Mouse (Mus musculus) ovary, postnatal 10 days (tissue): ENCODE results near the gene Vamp2.
"Not testable (repeated sequence)": the region's sequence is repeated elsewhere in the genome, so short reads cannot be mapped to it uniquely, and the experiment has no call there.

Source experiments
- DNase-seq: peaks from one replicate; pipeline ENCODE4 v3.0.0; 2022; ENCODE audit warnings: low spot score

Vamp2 gene

DNA sequence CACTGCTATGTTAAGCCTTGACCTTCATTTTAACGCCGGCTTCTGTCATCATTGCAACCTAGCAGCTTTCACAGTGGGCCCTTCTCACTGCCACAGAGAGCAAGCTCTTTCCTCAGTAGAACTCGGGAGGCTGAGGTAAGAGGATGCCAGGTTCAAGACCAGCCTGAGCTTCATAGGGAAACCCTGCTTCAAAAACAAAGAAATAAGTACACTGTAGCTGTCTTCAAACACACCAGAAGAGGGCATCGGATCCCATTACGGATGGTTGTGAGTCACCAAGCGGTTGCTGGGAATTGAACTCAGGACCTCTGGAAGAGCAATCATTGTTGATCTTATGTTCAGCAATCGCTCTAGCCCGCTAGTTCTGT, 7.5 kb upstream of the Vamp2 start:
- DNase-seq, result no peak

- DNase-seq, result no peak
Observed at GRCm38 (mm10) chr11:69081613-69082012, 6.7 kb upstream of the Vamp2 start.

- no peak for DNase-seq
Observed at GRCm38 (mm10) chr11:69085608-69086007, 2.7 kb upstream of the Vamp2 start.

DNA sequence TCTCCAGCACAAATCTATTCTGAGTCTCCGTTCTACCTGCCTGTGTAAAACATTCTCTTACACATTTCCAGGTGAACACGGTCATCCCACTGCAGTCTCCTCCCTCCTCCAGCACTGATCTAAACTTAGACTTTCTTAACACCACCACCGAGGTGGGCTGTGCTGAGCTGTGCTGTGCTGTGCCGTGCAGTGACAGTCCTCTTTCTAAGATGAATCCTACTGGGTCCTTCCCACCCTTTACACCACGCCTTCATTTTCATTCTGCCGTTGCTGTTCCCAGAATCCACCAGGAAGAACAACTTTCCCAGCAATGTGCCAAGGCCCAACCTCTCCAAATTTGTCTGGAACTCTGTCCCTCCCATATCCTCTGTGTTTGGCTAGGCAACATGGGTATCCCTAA, 1.9 kb upstream of the Vamp2 start:
- no peak for DNase-seq

- DNase-seq, result no peak
Observed at GRCm38 (mm10) chr11:69087082-69087481, 1.2 kb upstream of the Vamp2 start.

DNA sequence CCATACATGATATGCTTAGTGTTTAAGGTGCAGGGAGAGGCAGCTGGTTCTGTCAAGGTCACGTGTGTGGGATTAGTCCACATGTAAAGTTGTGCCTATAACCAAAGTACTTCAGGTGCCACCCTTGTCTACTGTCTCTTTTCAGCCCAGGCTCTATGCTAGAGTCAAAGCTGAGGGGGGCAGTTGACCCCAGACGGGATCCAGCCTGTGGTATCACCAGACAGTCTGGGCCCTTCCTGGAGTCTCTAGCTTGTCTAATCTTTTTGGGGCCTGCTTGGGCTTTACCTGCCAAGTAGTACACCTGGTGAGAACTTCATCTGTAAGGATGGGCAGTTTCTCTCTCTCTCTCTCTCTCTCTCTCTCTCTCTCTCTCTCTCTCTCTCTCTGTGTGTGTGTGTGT, 693 bp upstream of the Vamp2 start:
- no peak for DNase-seq

GRCm38 (mm10) chr11:69088856-69089615, 746 bp downstream of the Vamp2 start:
- no peak for DNase-seq

DNA sequence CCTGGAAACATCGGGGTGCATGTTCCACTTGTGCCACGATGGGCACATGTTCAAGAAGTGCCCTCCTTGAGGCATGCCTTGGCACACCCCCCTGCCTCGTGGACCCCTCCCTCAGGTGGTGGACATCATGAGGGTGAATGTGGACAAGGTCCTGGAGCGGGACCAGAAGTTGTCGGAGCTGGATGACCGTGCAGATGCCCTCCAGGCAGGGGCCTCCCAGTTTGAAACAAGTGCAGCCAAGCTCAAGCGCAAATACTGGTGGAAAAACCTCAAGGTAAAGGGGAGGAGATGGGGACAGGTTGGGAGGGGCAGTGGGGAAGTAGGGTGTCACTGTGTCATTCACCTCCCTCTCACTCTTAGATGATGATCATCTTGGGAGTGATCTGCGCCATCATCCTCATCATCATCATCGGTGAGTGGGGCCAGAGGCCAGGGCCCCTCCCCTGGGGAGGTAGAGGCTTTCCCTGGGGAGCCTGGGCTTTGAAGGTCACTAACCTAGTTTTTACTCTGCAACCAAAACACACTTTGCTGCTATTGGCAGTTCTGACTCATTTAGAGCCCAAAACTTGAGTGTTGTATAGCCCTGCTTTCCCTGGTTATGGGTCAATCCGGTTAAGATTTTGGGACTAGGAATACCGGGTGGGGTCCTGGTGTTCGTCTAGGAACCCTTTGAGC, 1.5 kb downstream of the Vamp2 start:
- DNase-seq, result no peak

DNA sequence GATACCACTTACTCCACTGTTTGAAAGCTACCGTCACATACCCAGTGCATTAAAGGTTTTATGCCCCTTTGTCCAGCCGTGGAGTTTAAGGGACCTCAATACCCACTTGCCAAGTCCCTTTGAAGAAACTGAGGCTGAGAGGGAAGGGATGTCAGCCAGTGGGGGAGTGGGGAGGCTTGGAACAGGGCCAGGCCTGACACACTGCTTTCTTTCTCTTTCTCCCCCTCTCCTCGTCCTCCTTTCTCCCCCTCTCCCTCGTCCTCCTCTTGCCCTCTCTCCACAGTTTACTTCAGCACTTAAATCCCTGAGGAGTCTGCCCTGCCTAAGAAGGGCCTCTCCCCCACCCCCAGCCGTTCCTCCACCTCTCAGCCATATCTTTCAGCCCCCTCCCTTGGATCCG, 2.1 kb downstream of the Vamp2 start:
- DNase-seq, result no peak

GRCm38 (mm10) chr11:69091566-69092385, 3.5 kb downstream of the Vamp2 start:
- DNase-seq, result no peak

GRCm38 (mm10) chr11:69092386-69092751, 4.1 kb downstream of the Vamp2 start:
- DNase-seq, result no peak

- DNase-seq, result no peak
Observed at GRCm38 (mm10) chr11:69092871-69093270, 4.6 kb downstream of the Vamp2 start.

GRCm38 (mm10) chr11:69093856-69094255, 5.6 kb downstream of the Vamp2 start:
- not testable (repeated sequence) for DNase-seq

DNA sequence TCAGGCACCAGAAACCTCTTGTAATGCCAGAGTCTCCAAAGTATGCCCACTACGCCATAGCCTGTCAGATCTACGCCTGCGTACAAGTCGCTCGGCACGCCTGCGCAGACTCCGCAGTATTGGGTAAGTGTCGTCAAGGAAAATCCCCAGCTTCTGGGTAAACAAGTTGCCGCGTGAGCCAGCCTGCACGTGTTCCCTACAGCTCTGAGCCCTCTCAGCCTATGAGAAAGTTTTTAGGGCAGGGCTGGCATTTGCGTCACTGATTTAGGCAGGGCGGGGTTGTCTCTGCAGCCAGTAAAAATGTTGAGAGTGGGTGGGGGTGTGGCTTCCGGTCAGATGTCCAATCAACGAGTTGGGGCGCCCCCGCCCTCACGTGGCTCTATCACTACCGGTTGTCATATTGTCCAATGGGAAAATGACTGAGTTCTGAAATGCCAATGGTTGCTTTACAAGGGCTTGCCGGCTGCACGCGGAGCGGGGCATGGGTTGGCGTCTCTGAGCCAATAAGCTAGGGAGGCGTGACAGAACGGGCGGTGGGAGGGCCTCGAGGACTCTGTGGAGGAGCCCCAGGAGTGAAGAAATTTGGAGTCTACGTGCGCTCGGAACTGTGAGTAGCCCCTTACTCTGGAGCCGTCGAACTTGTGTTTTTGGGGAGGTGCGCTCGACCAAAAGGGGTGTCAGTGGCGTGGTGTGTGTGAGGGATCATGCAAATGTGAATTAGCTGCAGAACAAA, 6.6 kb downstream of the Vamp2 start, which contains the start of gene Per1:
TSS of gene Per1 (plus strand) at position 521 of the 733 bp plus-strand sequence.
- DNase-seq, result peak; percentile 83

- no peak for DNase-seq
Observed at GRCm38 (mm10) chr11:69095511-69096231, 7.4 kb downstream of the Vamp2 start.

DNA sequence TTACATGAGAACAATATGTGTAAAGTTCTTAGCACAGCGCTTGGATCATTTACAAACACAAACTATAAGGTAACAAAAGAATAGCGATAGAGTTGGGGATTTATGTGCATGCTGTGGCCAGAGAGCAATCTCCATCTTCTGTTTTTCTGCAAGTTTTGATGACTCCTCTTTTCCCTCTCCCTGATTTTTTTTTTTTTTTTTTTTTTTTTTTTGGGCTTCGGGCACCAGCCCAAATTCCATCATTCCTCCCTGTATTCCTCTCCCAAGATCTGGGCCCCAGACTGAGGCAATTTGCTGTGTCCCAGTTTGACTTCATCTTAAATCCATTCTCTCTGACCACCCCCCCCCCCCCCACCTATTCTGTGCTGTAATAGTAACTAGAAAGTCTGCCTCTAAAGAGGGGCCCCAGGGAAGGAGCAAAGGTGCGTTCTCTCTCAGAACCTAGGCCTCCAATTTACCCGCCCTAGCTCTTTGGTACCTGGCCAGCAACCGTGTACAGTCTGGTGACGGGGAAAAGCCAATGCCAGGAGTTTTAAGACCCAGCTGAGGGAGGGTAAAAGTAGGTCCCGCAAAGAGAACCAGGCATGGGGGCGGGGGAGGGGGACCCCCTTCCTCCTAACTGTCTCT, 8.2 kb downstream of the Vamp2 start:
- DNase-seq, result no peak

DNA sequence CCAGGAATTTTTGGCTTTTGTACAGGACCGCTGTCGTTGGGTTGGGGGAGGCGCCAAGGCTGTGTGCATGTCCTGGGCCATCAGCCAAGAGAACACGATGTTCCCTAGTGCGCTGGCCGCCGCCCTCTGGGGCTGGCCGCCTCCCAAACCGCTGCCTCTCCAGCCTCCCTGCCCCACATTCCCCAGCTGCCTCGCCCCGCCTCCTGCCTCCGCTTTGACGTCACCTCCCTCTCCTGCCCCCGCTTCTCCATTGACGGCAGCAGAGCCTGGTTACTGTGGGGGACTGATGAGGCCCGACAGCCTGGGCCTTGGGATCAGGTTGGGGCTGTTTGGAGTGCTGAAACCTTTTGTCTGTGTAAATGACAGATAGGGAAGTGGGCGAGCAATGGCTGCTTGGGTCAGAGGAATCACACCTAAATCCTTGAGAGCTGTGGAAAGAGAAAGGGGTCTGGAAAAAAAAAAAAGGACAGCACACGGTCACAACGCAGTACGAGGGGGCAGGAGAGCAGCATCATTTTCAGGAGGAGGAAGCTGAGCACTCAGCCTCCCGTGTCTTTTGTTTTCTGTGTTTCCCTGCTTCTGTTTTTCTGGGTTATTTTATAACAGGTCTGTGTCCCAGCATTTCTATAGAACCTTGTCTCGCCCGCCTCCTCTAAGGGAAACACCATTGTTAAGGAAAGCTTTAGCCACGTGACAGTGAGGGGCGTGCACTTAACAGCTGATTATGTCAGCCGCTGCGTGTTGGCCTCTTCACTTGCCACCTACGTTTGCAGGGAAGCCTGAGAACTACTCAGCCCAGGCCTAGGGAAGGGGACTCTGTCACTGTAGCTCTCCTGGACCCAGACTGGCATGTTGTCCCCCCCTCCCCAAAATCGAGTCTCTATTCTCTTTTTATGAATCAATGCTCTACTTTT, 9.0 kb downstream of the Vamp2 start:
- DNase-seq, result peak; percentile 98

GRCm38 (mm10) chr11:69098039-69098761, 9.9 kb downstream of the Vamp2 start:
- no peak for DNase-seq

DNA sequence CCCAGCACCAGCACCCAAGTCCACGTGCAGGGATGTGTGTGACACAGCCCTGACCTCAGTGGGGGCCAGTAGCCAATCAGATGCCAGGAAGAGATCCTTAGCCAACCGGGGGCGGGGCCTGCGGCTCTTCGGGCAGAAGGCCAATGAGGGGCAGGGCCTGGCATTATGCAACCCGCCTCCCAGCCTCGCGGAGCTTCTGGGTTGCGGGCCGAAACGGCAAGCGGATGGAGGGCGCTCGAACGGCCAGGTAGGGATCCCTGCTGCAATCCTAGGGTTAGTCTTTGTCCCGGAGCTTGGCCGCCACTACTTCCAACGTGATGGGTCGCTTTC, 10.4 kb downstream of the Vamp2 start:
- DNase-seq, result peak; percentile 80
